Mouse (Mus musculus) brain, embryonic 14.5 days (tissue): ENCODE measurements around the gene Retreg2. TPM values are rescaled to one million over a fixed set of nuclear protein-coding genes. Genes with fewer than 3 reads are reported as not detected.

Source experiments
- DNase-seq: peaks from one replicate; pipeline ENCODE4 v3.0.0-alpha.2; 2011; ENCODE audit warnings: low read depth
- CTCF ChIP-seq: fragments of 200-500 bp; IDR thresholded peaks from 2 replicates; pipeline ENCODE4 v1.5.1; 2012; ENCODE audit warnings: inconsistent platforms, mild to moderate bottlenecking, moderate library complexity, borderline replicate concordance; ENCODE audit not compliant: insufficient read depth, insufficient read length; ENCODE audit errors: extremely low read depth
- POLR2A ChIP-seq: fragments of 200-500 bp; IDR thresholded peaks from 2 replicates; pipeline ENCODE4 v1.6.1; 2012; ENCODE audit warnings: mild to moderate bottlenecking, inconsistent platforms, borderline replicate concordance; ENCODE audit not compliant: poor library complexity, insufficient read depth, insufficient read length, severe bottlenecking; ENCODE audit errors: extremely low read depth
- polyA plus RNA-seq: library from polyadenylated mRNA; depleted of rRNA; stranded (reverse); fragments of >200 nt; gene quantifications from 2 replicates; pipeline ENCODE4 v1.2.3, GENCODE M21; 2012; rRNA removed

Gene Retreg2
- 184 and 196 TPM in 2 replicates for polyA plus RNA-seq

- TF ChIP-seq CTCF: peak; percentile 60; the same call in 1 of the 2 replicates
- peak; percentile 95 for TF ChIP-seq POLR2A
- peak; percentile 98 for DNase-seq
Measured at GRCm38 (mm10) chr1:75142301-75143261, at the start of gene Retreg2, which contains the start of gene Cnppd1. TSS of gene Retreg2 (plus strand) at chr1:75142778. TSS of gene Cnppd1 (minus strand) at chr1:75142711.

DNA sequence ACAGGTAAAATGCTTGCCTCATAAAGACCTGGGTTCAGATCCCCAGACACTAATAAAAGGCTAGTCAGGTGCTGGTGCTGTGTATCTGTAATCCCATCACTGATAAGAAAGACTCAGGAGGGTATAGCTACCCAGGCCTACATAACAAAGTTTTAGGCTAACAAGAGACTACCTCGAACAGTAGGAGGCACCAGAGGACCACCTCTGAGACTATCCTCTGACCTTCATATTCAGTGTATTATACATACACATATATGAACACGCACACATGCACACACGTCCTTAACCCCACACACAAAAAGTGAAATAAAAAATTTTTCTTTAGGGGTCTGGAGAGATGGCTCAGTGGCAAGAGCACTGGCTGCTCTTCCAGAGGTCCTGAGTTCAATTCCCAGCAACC lies 20.4 kb upstream of the Retreg2 start:
- DNase-seq: no peak
- TF ChIP-seq POLR2A: no peak
- TF ChIP-seq CTCF: no peak

DNA sequence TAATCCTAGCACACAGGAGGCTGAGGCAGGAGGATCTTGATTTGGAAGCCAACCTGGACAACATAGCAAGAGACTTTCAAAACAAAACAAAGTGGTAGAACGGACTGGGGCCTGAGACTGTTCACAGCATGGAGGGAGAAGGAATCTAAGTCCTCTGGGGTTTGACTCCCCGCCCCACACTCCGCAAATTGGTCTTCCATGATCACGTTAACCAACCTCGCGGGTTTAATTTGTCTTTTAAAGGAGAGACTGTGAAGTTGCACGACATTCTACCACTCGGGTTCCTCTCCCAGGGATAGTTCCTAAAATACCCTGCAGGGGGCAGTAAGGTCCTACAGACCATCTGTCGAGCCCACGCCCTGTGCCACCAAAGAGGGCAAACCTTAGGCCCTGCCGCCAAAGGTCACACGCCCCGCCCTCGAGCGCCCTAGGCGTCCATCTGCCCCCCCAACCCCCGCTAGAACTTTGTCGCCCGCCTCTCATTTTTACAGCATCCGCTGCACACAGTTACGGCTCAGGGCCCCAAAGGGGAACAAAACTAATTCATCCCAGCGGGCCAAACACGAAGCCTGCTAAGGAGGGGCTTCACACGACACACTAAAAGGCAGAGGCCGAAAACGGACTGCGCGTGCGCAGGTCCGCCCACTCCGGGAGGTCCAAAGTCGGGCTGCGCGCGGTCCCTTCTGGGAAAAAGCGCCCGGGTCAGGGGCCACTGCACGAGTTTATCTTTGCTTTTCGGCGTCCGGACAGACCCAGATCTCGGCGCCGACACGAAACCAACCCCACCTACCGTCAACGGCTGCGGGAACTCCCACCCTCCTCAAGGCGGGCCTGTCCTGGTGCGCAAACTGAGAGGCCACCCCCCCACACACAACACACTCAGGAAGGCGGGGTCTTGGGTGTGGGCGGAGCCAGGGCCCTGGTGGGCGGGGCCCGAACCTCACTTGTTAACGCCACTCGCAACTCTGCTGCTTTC lies 17.9 kb upstream of the Retreg2 start, which contains the start of gene Nhej1:
Nhej1 (minus strand) TSS at position 855 of the 976 bp plus-strand sequence.
- peak; percentile 98 for DNase-seq
- TF ChIP-seq POLR2A (peak; percentile 14; the same call in 1 of the 2 replicates), CTCF (peak; percentile 83)

DNA sequence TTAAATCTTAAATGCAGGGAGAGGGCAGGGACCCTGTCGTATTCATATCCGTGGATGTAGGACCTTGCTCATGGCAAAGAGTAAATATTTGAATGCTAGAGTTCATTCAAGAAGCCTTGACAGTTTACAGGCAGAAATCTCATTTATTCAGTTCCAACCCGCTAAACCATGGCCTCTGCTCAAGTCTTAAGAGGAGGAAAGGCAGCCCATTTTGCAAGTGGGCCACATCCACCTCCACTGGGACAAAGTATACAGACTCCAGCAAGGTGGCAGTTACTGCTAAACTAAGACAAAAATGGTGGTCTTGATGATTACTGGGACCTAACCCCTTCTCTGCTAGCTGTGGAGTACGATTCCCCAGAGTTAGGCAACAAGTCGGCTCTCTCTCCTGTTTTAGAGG lies 17.2 kb upstream of the Retreg2 start:
- no peak for DNase-seq

DNA sequence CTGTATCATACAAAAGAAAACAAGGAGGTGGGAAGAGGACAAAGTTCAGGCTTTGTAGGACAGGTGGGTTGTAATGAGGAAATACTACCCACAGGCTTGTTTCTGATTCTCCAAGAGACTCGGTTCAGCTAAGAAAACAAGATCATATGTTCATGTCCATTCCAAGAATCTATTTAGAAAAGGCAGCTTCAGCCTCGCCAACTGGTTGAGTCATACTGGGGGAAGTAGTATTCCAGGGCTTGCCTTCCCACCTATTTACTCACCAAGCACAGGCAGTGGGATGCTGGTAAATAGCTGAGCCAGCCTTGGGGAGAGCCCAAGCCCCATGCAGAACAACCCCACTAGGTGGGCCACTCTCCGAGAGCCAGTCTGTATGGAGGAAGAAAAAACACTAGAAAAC lies 13.9 kb upstream of the Retreg2 start:
- TF ChIP-seq POLR2A (no peak), CTCF (no peak)

More for the DNA sequence above, 17.2 kb upstream of the Retreg2 start:
- no peak for TF ChIP-seq POLR2A
- TF ChIP-seq CTCF: no peak

DNA sequence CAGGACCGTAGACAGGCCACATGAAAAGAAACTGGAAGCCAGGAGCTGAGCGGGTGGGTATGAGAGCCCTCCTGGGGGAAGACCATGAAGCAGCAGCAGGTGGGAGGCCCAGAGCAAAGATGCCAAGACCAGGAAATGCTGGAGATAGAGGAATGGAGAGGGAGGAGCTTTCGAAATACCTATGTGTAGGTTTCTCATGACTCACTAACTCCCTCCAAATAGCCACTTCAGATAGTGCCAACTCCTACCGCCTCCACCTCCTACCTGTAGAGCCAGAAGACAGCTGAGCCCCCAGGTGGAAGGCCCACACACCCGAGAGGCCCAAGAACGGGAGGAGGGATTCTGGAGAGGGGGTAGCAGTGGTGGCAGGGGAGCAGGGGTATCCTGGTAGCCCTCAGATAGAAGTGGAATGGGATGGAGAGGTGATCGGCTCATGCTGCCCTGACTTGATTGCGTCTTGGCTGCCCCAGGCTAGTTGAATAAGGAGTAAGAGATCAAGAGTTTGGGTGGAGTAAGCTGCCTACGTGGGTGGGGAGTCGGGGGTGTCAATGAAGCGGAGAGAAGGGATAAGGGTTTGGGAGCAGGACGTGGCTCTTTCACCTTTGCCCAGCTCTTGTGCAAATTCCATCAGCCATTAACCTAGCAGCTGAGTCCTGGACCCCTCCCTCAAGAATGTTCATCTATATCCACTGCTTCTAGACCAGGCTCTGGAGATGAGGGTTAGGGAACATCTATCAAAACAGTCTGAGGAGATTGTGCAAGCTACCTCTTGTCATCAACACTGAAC lies 9.0 kb upstream of the Retreg2 start, which contains the start of gene Slc23a3:
Slc23a3 (minus strand) TSS at position 470 of the 787 bp plus-strand sequence.
- DNase-seq: no peak
- TF ChIP-seq CTCF: no peak
- no peak for TF ChIP-seq POLR2A

More for the DNA sequence above, 13.9 kb upstream of the Retreg2 start:
- no peak for DNase-seq

- DNase-seq: no peak
- no peak for TF ChIP-seq CTCF
- TF ChIP-seq POLR2A: no peak
Measured at GRCm38 (mm10) chr1:75136293-75136692, 6.3 kb upstream of the Retreg2 start.

DNA sequence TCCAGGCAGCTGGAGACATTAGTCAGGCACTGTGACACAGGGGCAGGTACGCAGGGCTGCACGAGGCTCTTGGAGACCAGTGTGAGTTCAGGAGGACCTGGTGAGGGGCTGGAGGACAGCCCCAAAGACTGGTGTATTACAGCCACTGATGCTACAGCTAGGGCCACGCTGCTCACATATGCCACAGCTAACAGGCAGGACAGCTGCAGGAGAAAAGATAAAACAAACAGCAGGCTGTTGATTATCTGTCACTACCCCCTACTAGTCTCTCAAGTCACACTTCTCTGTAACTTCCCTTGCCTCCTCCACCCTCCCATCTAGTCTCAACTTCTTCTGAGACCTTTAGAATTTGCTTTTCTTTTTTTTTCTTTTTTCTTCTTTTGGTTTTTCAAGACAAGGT lies 5.8 kb upstream of the Retreg2 start:
- DNase-seq: no peak
- TF ChIP-seq POLR2A (no peak), CTCF (no peak)

DNA sequence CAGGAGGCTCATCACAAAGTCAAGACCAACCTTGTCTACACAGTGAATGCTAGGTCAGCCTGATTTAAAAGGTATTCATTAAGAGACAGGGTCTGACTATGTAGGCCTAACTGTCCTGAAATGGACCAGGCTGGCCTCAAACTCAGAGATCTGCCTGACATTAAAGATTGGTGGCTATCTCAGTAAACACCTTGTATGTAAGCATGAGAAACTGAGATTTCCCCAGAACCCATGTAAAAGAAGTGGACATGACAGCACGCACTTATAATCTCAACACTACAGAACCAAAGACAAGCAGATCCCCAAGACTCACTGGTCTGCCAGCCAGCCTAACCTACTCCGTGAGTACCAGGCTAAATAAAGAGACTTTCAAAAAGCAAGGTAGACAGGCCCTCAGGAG lies 4.1 kb upstream of the Retreg2 start:
- no peak for DNase-seq
- TF ChIP-seq CTCF (no peak), POLR2A (no peak)

- TF ChIP-seq CTCF (no peak), POLR2A (no peak)
- DNase-seq: no peak
Measured at GRCm38 (mm10) chr1:75140601-75141190, 1.9 kb upstream of the Retreg2 start.

- DNase-seq: peak; percentile 56
- TF ChIP-seq CTCF: no peak
- TF ChIP-seq POLR2A: no peak
Measured at GRCm38 (mm10) chr1:75141486-75142190, 940 bp upstream of the Retreg2 start.
